Mouse (Mus musculus) stomach, embryonic 14.5 days (tissue): ENCODE results near the gene Mxra7. TPM values are rescaled to one million over a fixed set of nuclear protein-coding genes. Genes with fewer than 3 reads are reported as not detected.

Experiments used
- ATAC-seq: fragments of 200-750 bp; cut with Nextera tagmentation; 2 replicates; pipeline ENCODE4 v1.8.0; 2017; ENCODE audit warnings: low read depth, moderate TSS enrichment; ENCODE audit not compliant: insufficient number of reproducible peaks, insufficient read depth, low FRiP score
- H3K27ac ChIP-seq: fragments of 300-500 bp; sonication (generic); 2 replicates; pipeline ENCODE4 v1.5.1; 2014; ENCODE audit warnings: mild to moderate bottlenecking, low read length, moderate library complexity, mixed read lengths
- H3K27me3 ChIP-seq: fragments of 300-500 bp; sonication (generic); 2 replicates; pipeline ENCODE4 v1.6.1; 2014; ENCODE audit warnings: low read length, control low read depth, mixed read lengths; ENCODE audit not compliant: control insufficient read depth, insufficient read depth
- H3K36me3 ChIP-seq: fragments of 300-500 bp; sonication (generic); 2 replicates; pipeline ENCODE4 v1.6.1; 2014; ENCODE audit warnings: mild to moderate bottlenecking, control low read depth, low read length, moderate library complexity, mixed read lengths; ENCODE audit not compliant: control insufficient read depth, insufficient read depth
- H3K4me1 ChIP-seq: fragments of 300-500 bp; sonication (generic); 2 replicates; pipeline ENCODE4 v1.6.1; 2014; ENCODE audit warnings: low read length, control low read depth, mixed read lengths; ENCODE audit not compliant: control insufficient read depth, insufficient read depth
- H3K4me2 ChIP-seq: fragments of 300-500 bp; sonication (generic); replicated peaks from 2 replicates; pipeline ENCODE4 v1.6.1; 2014; ENCODE audit warnings: low read depth, low read length, control low read depth
- H3K4me3 ChIP-seq: fragments of 300-500 bp; sonication (generic); 2 replicates; pipeline ENCODE4 v1.5.1; 2014; ENCODE audit warnings: low read depth, low read length, control low read depth
- H3K9ac ChIP-seq: fragments of 300-500 bp; sonication (generic); replicated peaks from 2 replicates; pipeline ENCODE4 v1.6.1; 2014; ENCODE audit warnings: low read depth, mild to moderate bottlenecking, control low read depth, low read length, moderate library complexity, mixed read lengths
- H3K9me3 ChIP-seq: fragments of 300-500 bp; sonication (generic); 2 replicates; pipeline ENCODE4 v1.6.1; 2016; ENCODE audit warnings: low read depth, low read length, control low read depth; ENCODE audit not compliant: control insufficient read depth
- WGBS: fragments of 180-500 bp; shearing (Covaris S2); extraction: QIAGEN DNeasy Blood & Tissue Kit; methylation state at CpG from one replicate; pipeline ENCODE4 v1.1.7; 2014; 5-methylcytosine and 5-hydroxymethylcytosine counted together
- polyA plus RNA-seq: library from polyadenylated mRNA; unstranded; fragments of >200 nt; fragmentation: Nextera tagmentation; extraction: Ambion mirVana; gene quantifications from 2 replicates; pipeline ENCODE4 v1.2.1, GENCODE M21; 2014

Mxra7 gene
- polyA plus RNA-seq, 1 experiment from 2014 or later, result 16.5 TPM

- Histone ChIP-seq H3K9me3 (no peaks in the 10 kb centered on the region), H3K36me3 (peaks cover 24% of the 10 kb centered on the region), H3K27ac (no peak overlapping the region), H3K4me3 (no peak overlapping the region), H3K4me1 (peaks cover 11% of the 10 kb centered on the region; the same call in 1 of the 2 replicates), H3K27me3 (no peaks in the 10 kb centered on the region), H3K9ac (no peak overlapping the region), H3K4me2 (no peak overlapping the region)
- ATAC-seq, result no peak
- 55% methylated on average over 12 of the region's 12 CpGs for WGBS
Measured at GRCm38 (mm10) chr11:116857183-116857850, 29.5 kb upstream of the Mxra7 start.

- Histone ChIP-seq H3K4me2 (peak overlapping the region; percentile 67), H3K9me3 (no peaks in the 10 kb centered on the region), H3K36me3 (peaks cover 21% of the 10 kb centered on the region), H3K9ac (peak overlapping the region; percentile 60), H3K4me3 (peak overlapping the region; percentile 97), H3K4me1 (peaks cover 17% of the 10 kb centered on the region), H3K27me3 (no peaks in the 10 kb centered on the region), H3K27ac (no peak overlapping the region)
- WGBS, result 36% methylated on average over 10 of the region's 10 CpGs
- ATAC-seq, result no peak
Measured at GRCm38 (mm10) chr11:116854279-116854678, 26.4 kb upstream of the Mxra7 start.

GRCm38 (mm10) chr11:116853512-116853928 is 25.7 kb upstream of the Mxra7 start:
- Histone ChIP-seq H3K4me2 (peak overlapping the region; percentile 67), H3K27me3 (no peaks in the 10 kb centered on the region), H3K4me1 (peaks cover 17% of the 10 kb centered on the region), H3K9ac (peak overlapping the region; percentile 60), H3K27ac (peak overlapping the region; percentile 98), H3K36me3 (peaks cover 23% of the 10 kb centered on the region), H3K4me3 (peak overlapping the region; percentile 97), H3K9me3 (no peaks in the 10 kb centered on the region)
- peak; percentile 90 for ATAC-seq
- under 1% methylated on average over 36 of the region's 36 CpGs for WGBS

- peak within 1 kb of the TSS; percentile 99 for H3K9ac ChIP-seq
- H3K27ac ChIP-seq, result peak within 1 kb of the TSS; percentile 98
- H3K4me1 ChIP-seq, result peaks cover 17% of the 10 kb centered on the region
- WGBS, result under 1% methylated on average over 72 of the region's 74 CpGs
- peaks cover 25% of the 10 kb centered on the region for H3K36me3 ChIP-seq
- H3K9me3 ChIP-seq, result no peaks in the 10 kb centered on the region
- ATAC-seq, result peak; percentile 89
- H3K27me3 ChIP-seq, result no peaks in the 10 kb centered on the region
- H3K4me3 ChIP-seq, result peak within 1 kb of the TSS; percentile 97
- H3K4me2 ChIP-seq, result peak within 1 kb of the TSS; percentile 80
Measured at GRCm38 (mm10) chr11:116852891-116853511, 25.2 kb upstream of the Mxra7 start, which contains the start of gene Srsf2. Srsf2 (minus strand) TSS chr11:116853094.

GRCm38 (mm10) chr11:116852291-116852890 is 24.5 kb upstream of the Mxra7 start, which contains the start of gene Mfsd11:
Mfsd11 (plus strand) TSS chr11:116852440.
- Histone ChIP-seq H3K4me2 (peak within 1 kb of the TSS; percentile 80), H3K27ac (peak within 1 kb of the TSS; percentile 98), H3K27me3 (no peaks in the 10 kb centered on the region), H3K4me1 (peaks cover 14% of the 10 kb centered on the region), H3K9me3 (no peaks in the 10 kb centered on the region), H3K4me3 (peak within 1 kb of the TSS; percentile 97), H3K9ac (peak within 1 kb of the TSS; percentile 99), H3K36me3 (peaks cover 28% of the 10 kb centered on the region)
- peak; percentile 59 for ATAC-seq
- under 1% methylated on average over 80 of the region's 91 CpGs for WGBS

- Histone ChIP-seq H3K4me1 (peaks cover 12% of the 10 kb centered on the region), H3K4me3 (peak overlapping the region; percentile 97), H3K9me3 (no peaks in the 10 kb centered on the region), H3K27me3 (no peaks in the 10 kb centered on the region), H3K4me2 (peak overlapping the region; percentile 80), H3K9ac (peak overlapping the region; percentile 99), H3K36me3 (peaks cover 31% of the 10 kb centered on the region), H3K27ac (peak overlapping the region; percentile 98)
- WGBS, result under 1% methylated on average over 29 of the region's 29 CpGs
- ATAC-seq, result no peak
Measured at GRCm38 (mm10) chr11:116851576-116852290, 23.9 kb upstream of the Mxra7 start.

- Histone ChIP-seq H3K27me3 (no peaks in the 10 kb centered on the region), H3K27ac (no peak overlapping the region; the same call in 1 of the 2 replicates), H3K9me3 (no peaks in the 10 kb centered on the region), H3K36me3 (peaks cover 28% of the 10 kb centered on the region), H3K9ac (peak overlapping the region; percentile 99), H3K4me1 (peaks cover 12% of the 10 kb centered on the region), H3K4me2 (peak overlapping the region; percentile 80), H3K4me3 (peak overlapping the region; percentile 97)
- no peak for ATAC-seq
- WGBS, result 28% methylated on average over 6 of the region's 6 CpGs
Measured at GRCm38 (mm10) chr11:116850833-116851477, 23.1 kb upstream of the Mxra7 start.
